Mouse (Mus musculus) frontal cortex, postnatal 14 days (tissue): ENCODE data around the gene Tango6.

Source experiments
- DNase-seq, 2 experiments: peaks; one replicate each; pipeline ENCODE4 v3.0.0; 2022; ENCODE audit warnings: low spot score in 2 of 2

The Tango6 gene

GRCm38 (mm10) chr8:106700131-106700530 lies 17.3 kb downstream of the Tango6 start:
- DNase-seq = no peak

- DNase-seq = no peak
Measured at GRCm38 (mm10) chr8:106701360-106701759, 18.5 kb downstream of the Tango6 start.

- no peak for DNase-seq
Measured at GRCm38 (mm10) chr8:106704199-106704900, 21.5 kb downstream of the Tango6 start.

GRCm38 (mm10) chr8:106704901-106705321 lies 22.0 kb downstream of the Tango6 start:
- peak; percentile 18 to 28 for DNase-seq

DNA sequence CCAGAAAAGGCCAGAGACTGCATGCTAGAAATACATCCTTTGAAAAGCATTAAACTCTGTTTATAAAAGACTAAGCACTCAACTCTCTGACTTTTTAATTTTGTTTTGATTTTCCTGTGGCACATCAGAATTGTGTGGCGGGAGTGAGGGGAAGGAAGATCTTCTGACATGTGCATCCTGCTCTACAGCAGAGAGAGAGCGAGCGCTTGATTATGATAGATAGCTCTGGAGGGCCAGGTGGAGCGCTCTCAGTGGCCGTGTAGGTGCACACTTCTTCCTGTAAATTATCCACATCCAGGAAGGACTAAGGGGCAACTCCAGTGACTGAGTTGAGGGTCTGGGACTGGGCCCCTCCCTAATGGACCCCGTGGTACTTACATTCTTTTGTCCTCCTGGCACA lies 23.3 kb downstream of the Tango6 start:
- no peak for DNase-seq

GRCm38 (mm10) chr8:106710002-106710401 lies 27.1 kb downstream of the Tango6 start:
- DNase-seq = no peak

- no peak for DNase-seq
Measured at GRCm38 (mm10) chr8:106712487-106712886, 29.6 kb downstream of the Tango6 start.

DNA sequence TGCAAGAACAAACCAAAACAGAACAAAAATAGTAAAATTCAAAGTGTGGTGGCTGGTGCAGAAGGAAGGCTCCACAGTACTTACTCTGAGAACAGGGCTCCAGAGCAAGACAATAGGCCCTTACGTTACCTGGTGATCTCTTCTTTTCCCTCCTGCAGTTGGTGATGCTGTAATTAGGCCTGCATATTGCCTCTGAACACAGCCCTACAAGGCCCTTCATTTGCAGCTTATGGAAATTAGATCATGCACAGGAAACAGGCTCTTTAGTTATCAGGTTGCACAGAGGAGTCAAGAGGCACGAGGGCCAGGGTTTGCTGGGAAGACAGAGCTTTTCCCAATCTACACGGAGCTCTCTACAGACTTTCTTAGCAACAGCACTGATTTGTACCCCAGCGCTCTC lies 31.4 kb downstream of the Tango6 start:
- DNase-seq = no peak

- DNase-seq = peak; percentile 54 to 79
Measured at GRCm38 (mm10) chr8:106718091-106718500, 35.2 kb downstream of the Tango6 start.

- DNase-seq = no peak
Measured at GRCm38 (mm10) chr8:106720921-106721320, 38.1 kb downstream of the Tango6 start.

- no peak for DNase-seq
Measured at GRCm38 (mm10) chr8:106722453-106722852, 39.6 kb downstream of the Tango6 start.

- no peak for DNase-seq
Measured at GRCm38 (mm10) chr8:106723921-106724320, 41.1 kb downstream of the Tango6 start.

DNA sequence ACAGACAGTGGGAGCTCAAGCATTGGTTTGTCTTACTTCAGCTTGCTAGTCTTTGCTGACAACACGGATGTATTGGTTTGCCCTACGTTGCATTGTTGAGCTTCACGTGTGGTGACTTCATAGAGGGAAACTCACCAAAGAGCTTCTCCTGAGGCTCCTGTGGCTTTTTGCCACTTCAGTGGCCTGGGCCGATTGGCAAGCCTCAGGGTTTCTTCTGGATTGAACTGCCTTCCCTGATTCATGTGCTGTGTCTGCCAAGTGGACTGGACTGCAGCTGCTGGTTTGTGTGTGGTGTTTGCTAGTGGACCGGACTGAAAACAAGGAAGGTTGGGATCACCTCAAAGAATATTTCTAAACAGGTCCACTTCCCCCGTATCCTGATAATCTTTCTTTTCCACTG lies 43.7 kb downstream of the Tango6 start:
- no peak for DNase-seq

GRCm38 (mm10) chr8:106727241-106727835 lies 44.5 kb downstream of the Tango6 start:
- DNase-seq = peak in 1 of 2 experiments; percentile 18

DNA sequence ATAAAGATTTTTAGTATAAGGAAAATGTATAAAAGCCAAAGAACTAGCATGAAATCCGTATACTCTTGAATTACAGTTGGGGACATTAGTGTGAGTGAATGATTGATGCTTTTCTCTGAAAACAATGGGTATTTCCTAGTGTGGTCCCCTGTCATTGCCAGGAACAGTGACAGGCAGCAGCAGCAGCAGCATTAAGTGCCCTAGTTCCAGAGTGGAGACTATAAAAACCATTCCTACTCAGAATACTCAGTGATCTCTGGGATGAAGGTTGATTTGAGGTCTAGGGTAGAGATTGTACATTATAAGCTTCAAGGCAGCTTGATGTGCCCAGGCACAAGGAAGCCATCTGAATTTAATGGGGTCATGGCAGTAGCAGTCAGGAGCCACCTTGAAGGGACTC lies 45.0 kb downstream of the Tango6 start:
- no peak for DNase-seq

GRCm38 (mm10) chr8:106732921-106733320 lies 50.1 kb downstream of the Tango6 start:
- DNase-seq = no peak

DNA sequence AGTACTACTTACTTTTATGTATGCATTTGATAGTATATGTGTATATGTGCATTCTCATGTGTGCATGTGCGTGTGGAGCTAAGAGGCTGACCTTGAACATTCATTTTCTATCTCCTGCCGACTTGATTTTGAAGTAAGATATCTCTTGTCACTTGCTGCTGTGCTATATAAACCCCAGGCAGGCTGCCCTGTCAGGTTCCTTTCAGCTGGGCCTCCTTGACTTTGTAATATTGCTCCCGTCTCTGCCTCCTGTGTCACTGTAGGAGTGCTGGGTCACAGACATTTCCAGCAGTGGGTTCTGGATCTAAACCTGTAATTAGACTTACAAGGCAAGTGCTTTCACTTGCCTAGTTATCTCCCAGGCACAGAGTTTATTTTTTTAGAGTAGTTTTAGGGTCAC lies 50.8 kb downstream of the Tango6 start:
- no peak for DNase-seq

- DNase-seq = no peak
Measured at GRCm38 (mm10) chr8:106734222-106734621, 51.4 kb downstream of the Tango6 start.

- no peak for DNase-seq
Measured at GRCm38 (mm10) chr8:106736861-106737662, 54.2 kb downstream of the Tango6 start.

- DNase-seq = no peak
Measured at GRCm38 (mm10) chr8:106737846-106738245, 55.0 kb downstream of the Tango6 start.

DNA sequence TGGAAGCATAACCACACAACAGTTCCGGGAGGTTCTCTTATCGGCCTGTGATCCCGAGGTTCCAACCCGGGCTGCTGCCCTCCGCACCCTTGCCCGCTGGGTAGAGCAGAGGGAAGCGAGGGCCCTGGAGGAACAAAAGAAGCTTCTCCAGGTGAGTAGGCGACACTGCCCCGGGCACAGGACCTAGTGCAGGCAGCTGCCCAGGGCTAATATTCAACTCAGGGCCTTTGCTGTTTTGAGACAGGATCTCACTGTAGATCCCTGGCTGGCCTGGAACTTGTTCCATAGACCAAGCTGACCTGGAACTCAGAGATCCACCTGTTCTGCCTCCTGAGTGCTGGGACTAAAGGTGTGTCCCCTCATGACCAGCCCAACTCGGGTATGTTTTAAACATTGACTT lies 59.5 kb downstream of the Tango6 start:
- DNase-seq = no peak

DNA sequence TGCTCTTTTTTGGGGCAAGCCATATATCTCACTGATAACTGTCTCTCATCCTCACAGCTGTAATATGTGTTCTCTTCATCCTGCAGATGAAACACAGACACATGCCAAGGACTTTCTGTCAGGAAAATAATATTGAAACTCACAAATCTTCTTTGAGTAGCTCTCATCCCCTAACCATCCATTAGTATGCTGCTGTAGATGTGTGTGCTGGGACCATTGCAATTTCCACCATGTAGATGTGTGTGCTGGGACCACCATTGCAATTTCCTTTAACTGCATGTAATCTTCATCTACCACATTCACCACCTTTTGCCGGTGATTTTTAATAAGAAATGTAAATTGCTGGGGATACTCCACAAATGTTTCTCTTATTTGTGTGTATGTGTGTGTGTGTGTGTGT lies 60.5 kb downstream of the Tango6 start:
- no peak for DNase-seq

DNA sequence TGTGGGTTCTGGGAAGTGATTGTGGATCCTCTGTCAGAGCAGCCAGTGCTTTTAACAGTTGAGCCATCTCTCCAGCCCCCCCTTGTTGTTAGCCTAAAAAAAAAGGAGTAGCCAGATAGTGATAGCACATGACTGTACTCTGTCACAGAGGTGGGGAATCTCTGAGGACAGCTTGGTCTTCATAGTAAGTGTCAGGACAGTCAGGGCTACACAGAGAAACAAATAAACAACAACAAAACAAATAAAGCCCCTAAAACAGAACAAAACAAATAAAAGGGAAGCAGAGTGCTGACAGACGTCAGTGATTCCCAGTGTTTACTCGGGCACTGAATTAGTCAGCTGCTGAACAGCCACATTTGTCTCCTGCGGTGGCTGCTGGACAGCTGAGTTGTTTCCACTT lies 70.6 kb downstream of the Tango6 start:
- DNase-seq = no peak
